In the genomic region with DNA sequence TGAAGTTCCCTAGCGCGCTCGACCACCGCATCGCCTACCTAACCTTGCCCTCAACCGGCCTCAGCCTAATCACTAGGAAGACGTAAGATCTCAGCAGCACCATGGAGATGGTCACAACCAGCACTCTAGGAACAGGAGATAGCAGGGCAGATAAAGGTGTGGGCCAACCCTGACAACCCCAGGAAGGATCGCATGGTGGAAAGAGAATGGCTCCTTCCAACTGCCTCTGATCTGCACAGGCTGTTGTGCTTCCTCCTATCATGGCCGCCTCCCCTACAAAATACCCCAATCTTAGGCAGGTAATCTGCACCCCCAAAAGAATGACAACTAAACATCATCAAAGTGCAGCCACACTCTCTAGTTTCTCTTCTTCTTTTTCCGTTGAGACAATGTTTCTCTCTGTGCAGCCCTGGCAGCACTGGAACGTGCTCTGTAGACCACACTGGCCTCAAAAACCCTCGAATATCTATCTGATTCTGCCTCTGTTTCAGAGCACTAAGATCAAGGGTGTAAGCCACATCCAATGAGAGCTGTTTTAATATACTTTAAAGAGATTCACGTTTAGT, we compare ENCODE assay signal across 12 mouse cellular contexts. TPM values are rescaled to one million over a fixed set of nuclear protein-coding genes. Genes with fewer than 3 reads are reported as not detected.
DNase-seq lines count a peak whose midpoint lies in the region; ATAC-seq and TF ChIP-seq lines count a peak whose summit lies in the region.
"Had no signal": no experiment of that assay in that cellular context is flagged by ENCODE, and none has a peak within 500 bp of the region (broad histone marks: within the 10 kb centered on the region; RNA-seq: fewer than 3 reads in every experiment).

No protein-coding gene starts in this region.

- peaks cover 5% of the 10 kb centered on the region for H3K4me1 ChIP-seq in cerebellum, adult 2 months (ENCODE audit: control insufficient read depth, insufficient read depth, low read length)
- peaks cover 19% of the 10 kb centered on the region for H3K4me1 ChIP-seq in neural tube, embryonic 12.5 days
- peaks cover 27% of the 10 kb centered on the region for H3K4me1 ChIP-seq in limb, embryonic 12.5 days (replicated peaks)

- H3K27me3 ChIP-seq in cerebellum, adult 2 months (ENCODE audit: control insufficient read depth, insufficient read depth, low read length), result no peaks in the 10 kb centered on the region
- H3K27me3 ChIP-seq in neural tube, embryonic 12.5 days (replicated peaks), result no peaks in the 10 kb centered on the region
- H3K27me3 ChIP-seq in limb, embryonic 12.5 days, result no peaks in the 10 kb centered on the region
- no peaks in the 10 kb centered on the region for H3K27me3 ChIP-seq in splenic B cell, adult 2 months (ENCODE audit: control insufficient read depth, insufficient read depth, low read length, poor library complexity, severe bottlenecking)

- H3K4me3 ChIP-seq in cerebellum, adult 2 months (replicated peaks; ENCODE audit: insufficient read depth, low read depth, low read length), result peak overlapping the region; percentile 44
- no peak overlapping the region for H3K4me3 ChIP-seq in neural tube, embryonic 12.5 days
- 0 out of 2 replicates have a peak overlapping the region, but pooled peaks have one; percentile 3 for H3K4me3 ChIP-seq in limb, embryonic 12.5 days (replicated peaks)

- ATAC-seq in neural tube, embryonic 12.5 days (ENCODE audit: low FRiP score, low read depth), result no peak
- ATAC-seq in limb, embryonic 12.5 days (ENCODE audit: insufficient number of reproducible peaks, insufficient read depth, low FRiP score, low TSS enrichment, low read depth), result no peak

- no peak for DNase-seq in cerebellum, adult 2 months
- DNase-seq in cerebellum, adult 9-11 months, result no peak
- DNase-seq in neural tube, embryonic 10.5 days (ENCODE audit: extremely low spot score, low spot score), result no peak
- peak; percentile 53 for DNase-seq in splenic B cell, adult 2 months (ENCODE audit: low read depth, low spot score)
- DNase-seq in right cerebral cortex, postnatal 25 days, result no peak
- no peak for DNase-seq in adrenal gland, postnatal 10 days
- DNase-seq: adrenal gland, postnatal 36 days; gastrocnemius, postnatal 14 days had no signal

- H3K27ac ChIP-seq in cerebellum, adult 2 months (ENCODE audit: insufficient read depth, low read length), result no peak overlapping the region
- no peak overlapping the region for H3K27ac ChIP-seq in neural tube, embryonic 12.5 days
- H3K27ac ChIP-seq in limb, embryonic 12.5 days, result no peak overlapping the region

- H3K9ac ChIP-seq in neural tube, embryonic 12.5 days, result no peak overlapping the region
- 0 out of 2 replicates have a peak overlapping the region, but pooled peaks have one; percentile 27 for H3K9ac ChIP-seq in limb, embryonic 12.5 days (replicated peaks)

- H3K4me2 ChIP-seq in neural tube, embryonic 12.5 days (replicated peaks), result peak overlapping the region; percentile 74
- H3K4me2 ChIP-seq in limb, embryonic 12.5 days, result peak overlapping the region; percentile 71

- peaks cover 39% of the 10 kb centered on the region for H3K36me3 ChIP-seq in neural tube, embryonic 12.5 days
- H3K36me3 ChIP-seq in limb, embryonic 12.5 days, result peaks cover 56% of the 10 kb centered on the region
- H3K36me3 ChIP-seq in splenic B cell, adult 2 months (ENCODE audit: control insufficient read depth, insufficient read depth, low read length, poor library complexity, severe bottlenecking), result no peaks in the 10 kb centered on the region; the same call in 1 of the 2 replicates

- WGBS in cerebellum, adult 2 months, result 47% methylated on average over 13 of the region's 13 CpGs
- 94% methylated on average over 13 of the region's 13 CpGs for WGBS in neural tube, embryonic 12.5 days
- 89% methylated on average over 13 of the region's 13 CpGs for WGBS in limb, embryonic 12.5 days

- no peaks in the 10 kb centered on the region for H3K9me3 ChIP-seq in neural tube, embryonic 12.5 days
- no peaks in the 10 kb centered on the region for H3K9me3 ChIP-seq in limb, embryonic 12.5 days

- no peak for TF ChIP-seq CTCF in cerebellum, adult 2 months (IDR thresholded peaks at IDR 0.05; ENCODE audit: borderline replicate concordance, insufficient read depth, low read depth, low read length)

- TF ChIP-seq POLR2A in cerebellum, adult 2 months (IDR thresholded peaks at IDR 0.05; ENCODE audit: borderline replicate concordance, insufficient read depth, low read length), result no peak

RNA-seq across cellular contexts. Expression of gene Mgea5, which starts 3.2 kb away (rescaled TPM):
- polyA plus RNA-seq in cerebellum, adult 2 months (2012; rRNA removed), result 109 and 116 TPM in 2 replicates
- polyA plus RNA-seq in neural tube, embryonic 12.5 days (2016; fragmentation: Nextera tagmentation; extraction: Ambion mirVana), result 102 and 109 TPM in 2 replicates
- 84.2 and 87.9 TPM in 2 replicates for polyA plus RNA-seq in limb, embryonic 12.5 days (2016; fragmentation: Nextera tagmentation; extraction: Ambion mirVana)
- total RNA-seq in adrenal gland, postnatal 10 days (2021), result 10 to 100 TPM; 54.7 to 69.3 TPM

RNA-seq across cellular contexts. Expression of gene Npm3, which starts 31.0 kb away (rescaled TPM):
- 14.7 and 15.0 TPM in 2 replicates for polyA plus RNA-seq in cerebellum, adult 2 months (2012; rRNA removed)
- 5.9 and 7.8 TPM in 2 replicates for polyA plus RNA-seq in neural tube, embryonic 12.5 days (2016; fragmentation: Nextera tagmentation; extraction: Ambion mirVana)
- 12.2 and 12.8 TPM in 2 replicates for polyA plus RNA-seq in limb, embryonic 12.5 days (2016; fragmentation: Nextera tagmentation; extraction: Ambion mirVana)
- 10 to 100 TPM; 29.0 to 31.5 TPM for total RNA-seq in adrenal gland, postnatal 10 days (2021)

RNA-seq across cellular contexts. Expression of gene Kcnip2, which starts 35.4 kb away (rescaled TPM):
- 9.5 and 10.8 TPM in 2 replicates for polyA plus RNA-seq in cerebellum, adult 2 months (2012; rRNA removed)
- polyA plus RNA-seq in neural tube, embryonic 12.5 days (2016; fragmentation: Nextera tagmentation; extraction: Ambion mirVana), result 4.5 and 4.8 TPM in 2 replicates
- polyA plus RNA-seq in limb, embryonic 12.5 days (2016; fragmentation: Nextera tagmentation; extraction: Ambion mirVana), result 0.40 and 0.51 TPM in 2 replicates
- under 1 TPM; 0.24 to 0.30 TPM for total RNA-seq in adrenal gland, postnatal 10 days (2021)

RNA-seq across cellular contexts. Expression of gene Fgf8, which starts 37.7 kb away (rescaled TPM):
- polyA plus RNA-seq in cerebellum, adult 2 months (2012; rRNA removed), result not detected in 2 replicates
- not detected in 2 replicates for polyA plus RNA-seq in neural tube, embryonic 12.5 days (2016; fragmentation: Nextera tagmentation; extraction: Ambion mirVana)
- polyA plus RNA-seq in limb, embryonic 12.5 days (2016; fragmentation: Nextera tagmentation; extraction: Ambion mirVana), result 16.1 and 18.3 TPM in 2 replicates
- total RNA-seq in adrenal gland, postnatal 10 days (2021), result not detected
- total RNA-seq: adrenal gland, postnatal 36 days; gastrocnemius, postnatal 14 days had no signal
- polyA plus RNA-seq: lung, embryonic 16.5 days; small intestine, adult 2 months had no signal
